Mouse (Mus musculus): ENCODE data around the gene Gemin7.

Gene Gemin7

DNA sequence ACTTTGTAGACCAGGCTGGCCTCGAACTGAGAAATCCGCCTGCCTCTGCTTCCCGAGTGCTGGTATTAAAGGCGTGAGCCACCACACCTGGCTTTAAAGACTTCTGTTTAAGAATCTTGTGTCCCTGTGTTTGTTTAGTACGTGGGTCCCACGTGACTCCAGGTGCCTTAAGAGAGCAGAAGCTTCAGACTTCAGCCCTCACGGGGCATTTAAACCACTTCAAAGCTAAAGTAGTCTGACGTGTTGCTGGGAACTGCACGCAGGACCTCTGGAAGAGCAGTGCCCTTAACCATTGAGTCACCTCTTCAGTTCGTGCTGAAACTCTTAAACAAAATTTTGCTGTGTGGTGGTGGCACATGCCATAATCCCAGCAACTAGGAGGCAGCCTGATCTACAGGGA lies 28.0 kb downstream of the Gemin7 start:
- DNase-seq (ENCODE audit: extremely low read depth, low read depth, low spot score) = no peak

- no peak for DNase-seq (ENCODE audit: extremely low read depth, low read depth, low spot score)
These were observed 29.9 kb downstream of the Gemin7 start for GRCm38 (mm10) chr7:19547344-19547969.

DNA sequence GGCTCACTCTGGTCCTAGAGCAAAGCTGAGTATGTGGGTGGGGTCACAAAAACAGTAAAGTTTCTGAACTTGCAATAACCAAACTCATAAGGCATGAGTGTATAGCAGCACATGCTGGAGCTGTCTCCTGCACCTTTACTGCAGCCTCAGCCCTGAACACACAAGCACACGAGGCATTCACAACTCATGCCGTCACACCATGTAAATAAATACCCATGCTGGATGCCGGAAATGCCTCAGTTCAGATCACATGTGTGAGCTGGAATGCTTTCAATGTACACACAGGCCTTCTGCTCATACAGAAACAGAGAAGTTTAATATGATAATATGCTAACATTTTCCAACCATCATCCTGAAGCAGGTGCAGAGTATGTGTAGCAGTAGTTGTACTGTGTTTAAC lies 31.4 kb downstream of the Gemin7 start:
- no peak for DNase-seq (ENCODE audit: extremely low read depth, low read depth, low spot score)

- no peak for DNase-seq (ENCODE audit: extremely low read depth, low read depth, low spot score)
These were observed 33.8 kb downstream of the Gemin7 start for GRCm38 (mm10) chr7:19543584-19543983.

DNA sequence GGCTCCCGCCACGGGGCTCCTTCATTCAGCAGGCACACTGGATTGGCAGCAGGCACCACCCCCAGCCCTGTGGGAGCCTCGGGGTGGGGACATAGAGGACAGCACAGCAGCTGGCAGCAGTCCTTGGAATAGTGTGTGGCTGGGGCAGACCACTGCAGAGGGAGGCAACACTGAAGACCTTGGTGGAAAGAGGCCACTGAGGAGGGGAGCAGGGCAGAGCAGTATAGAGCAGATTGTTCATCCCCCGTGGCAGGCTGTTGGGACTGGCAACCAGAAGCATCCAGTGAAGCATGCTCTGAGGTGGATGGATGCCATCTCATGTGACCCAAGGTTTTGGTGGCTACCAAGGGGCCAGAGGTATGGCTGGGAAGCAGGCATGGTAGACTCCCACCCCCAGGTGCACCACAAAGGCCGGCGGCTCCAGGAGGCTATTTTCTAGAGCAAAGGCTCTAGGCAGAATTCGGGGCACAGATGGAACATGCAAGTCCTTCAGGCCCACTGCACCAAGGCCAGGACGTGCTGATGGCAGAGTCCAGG lies 35.2 kb downstream of the Gemin7 start:
- no peak for DNase-seq (ENCODE audit: extremely low read depth, low read depth, low spot score)

GRCm38 (mm10) chr7:19541681-19542154 lies 35.7 kb downstream of the Gemin7 start:
- DNase-seq (ENCODE audit: extremely low read depth, low read depth, low spot score) = no peak

GRCm38 (mm10) chr7:19540771-19541566 lies 36.4 kb downstream of the Gemin7 start:
- DNase-seq (ENCODE audit: extremely low read depth, low read depth, low spot score) = no peak

DNA sequence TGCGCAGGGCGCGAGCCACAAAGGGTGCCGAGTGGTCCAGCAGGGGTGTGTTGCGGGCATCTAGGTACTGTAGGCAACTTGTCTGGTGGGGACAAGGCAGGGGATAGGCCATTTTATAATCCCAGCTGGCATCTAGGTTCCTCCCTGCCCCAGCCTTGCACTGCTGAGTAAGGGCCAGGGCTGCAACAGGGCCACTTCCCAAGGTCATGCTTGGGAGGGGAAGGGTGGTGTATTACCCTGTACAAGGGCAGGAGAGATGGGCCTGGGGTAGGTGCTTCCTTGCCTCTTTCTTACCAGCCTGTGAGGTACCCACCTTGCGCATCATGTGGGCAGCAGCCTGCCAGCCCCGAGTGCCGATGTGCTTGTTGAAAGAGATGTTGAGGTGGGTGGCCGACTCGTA lies 42.7 kb downstream of the Gemin7 start:
- DNase-seq (ENCODE audit: extremely low read depth, low read depth, low spot score) = no peak

- DNase-seq (ENCODE audit: extremely low read depth, low read depth, low spot score) = no peak
These were observed 45.2 kb downstream of the Gemin7 start for GRCm38 (mm10) chr7:19532240-19532639.

- no peak for DNase-seq (ENCODE audit: extremely low read depth, low read depth, low spot score)
These were observed 46.3 kb downstream of the Gemin7 start for GRCm38 (mm10) chr7:19531077-19531476.

GRCm38 (mm10) chr7:19525105-19525481 lies 52.3 kb downstream of the Gemin7 start:
- DNase-seq (ENCODE audit: extremely low read depth, low read depth, low spot score) = peak; percentile 25

GRCm38 (mm10) chr7:19524420-19525104 lies 52.8 kb downstream of the Gemin7 start:
- DNase-seq (ENCODE audit: extremely low read depth, low read depth, low spot score) = no peak

DNA sequence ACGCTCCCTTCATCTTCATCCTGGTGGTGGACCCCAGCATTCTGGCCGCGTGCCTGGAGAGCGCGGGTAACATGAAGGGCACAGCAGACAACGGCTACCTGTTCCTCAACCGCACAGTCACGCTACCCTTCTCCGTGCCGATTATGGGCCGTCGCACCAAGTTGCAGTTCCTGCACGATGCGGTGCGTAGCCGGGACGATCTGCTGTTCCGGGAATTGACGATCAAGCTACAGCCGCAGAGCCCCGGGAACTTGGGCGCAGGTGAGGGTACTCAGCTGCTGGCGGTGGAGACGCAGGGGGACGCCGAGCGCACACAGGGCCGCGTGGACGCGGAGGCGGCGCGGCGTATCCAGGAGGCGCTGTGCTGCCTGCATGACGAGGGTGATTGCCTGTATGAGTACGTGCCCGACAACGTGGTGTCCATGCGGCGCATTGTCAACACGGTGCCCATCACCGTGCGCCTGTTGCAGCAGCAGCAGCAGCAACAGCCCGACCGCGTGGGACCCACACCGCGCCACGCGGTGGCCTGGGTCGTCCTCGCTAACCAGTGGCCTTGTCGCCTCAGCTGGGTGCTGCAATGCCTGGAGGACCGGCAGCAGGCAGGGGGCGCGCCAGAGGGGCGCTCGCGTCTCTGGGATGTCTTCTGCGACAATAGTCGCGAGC lies 53.5 kb downstream of the Gemin7 start:
- no peak for DNase-seq (ENCODE audit: extremely low read depth, low read depth, low spot score)

- no peak for DNase-seq (ENCODE audit: extremely low read depth, low read depth, low spot score)
These were observed 54.2 kb downstream of the Gemin7 start for GRCm38 (mm10) chr7:19523017-19523756.

GRCm38 (mm10) chr7:19520032-19520431 lies 57.4 kb downstream of the Gemin7 start:
- DNase-seq (ENCODE audit: extremely low read depth, low read depth, low spot score) = no peak

- no peak for DNase-seq (ENCODE audit: extremely low read depth, low read depth, low spot score)
These were observed 59.6 kb downstream of the Gemin7 start, which contains the start of gene Nkpd1 for GRCm38 (mm10) chr7:19517652-19518365. Gene Nkpd1 (plus strand): TSS chr7:19517838.

All from fat pad, adult 2 months (tissue).